Mouse (Mus musculus): ENCODE data around the gene Ucn2. TPM values are rescaled to one million over a fixed set of nuclear protein-coding genes. Genes with fewer than 3 reads are reported as not detected.
A peak's percentile ranks its signal among the peaks of the same experiment; 100 is the strongest.

Gene Ucn2
- total and polyA plus RNA-seq, 2 experiments from 2014 or later: not detected

- Histone ChIP-seq H3K4me3 (ENCODE audit: low read depth, low read length) (no peak overlapping the region), H3K4me1 (ENCODE audit: control insufficient read depth, insufficient read depth) (no peaks in the 10 kb centered on the region), H3K4me2 (ENCODE audit: low read depth, low read length) (no peak overlapping the region), H3K27ac (ENCODE audit: low read depth) (no peak overlapping the region), H3K27me3 (ENCODE audit: control insufficient read depth, insufficient read depth, low read length) (no peaks in the 10 kb centered on the region), H3K9ac (replicated peaks; ENCODE audit: low read depth, low read length) (no peak overlapping the region), H3K9me3 (replicated peaks; ENCODE audit: control insufficient read depth, low read length) (no peaks in the 10 kb centered on the region), H3K36me3 (replicated peaks; ENCODE audit: control insufficient read depth, insufficient read depth, low read length) (no peaks in the 10 kb centered on the region)
- WGBS: 42% methylated on average over 2 of the region's 2 CpGs
- peak; percentile 83 for TF ChIP-seq CTCF (IDR thresholded peaks at IDR 0.05; ENCODE audit: low read depth)
- no peak for TF ChIP-seq EP300 (IDR thresholded peaks at IDR 0.05; ENCODE audit: low read depth)
- ATAC-seq (ENCODE audit: insufficient read depth, low read depth) (no peak), DNase-seq (ENCODE audit: low spot score) (no peak)
Observed at GRCm38 (mm10) chr9:109003201-109003600, 17.4 kb downstream of the Ucn2 start.

GRCm38 (mm10) chr9:109007025-109007780 lies 21.4 kb downstream of the Ucn2 start:
- TF ChIP-seq CTCF (IDR thresholded peaks at IDR 0.05; ENCODE audit: low read depth): no peak
- no peak for TF ChIP-seq EP300 (IDR thresholded peaks at IDR 0.05; ENCODE audit: low read depth)
- H3K27ac ChIP-seq (ENCODE audit: low read depth): no peak overlapping the region
- DNase-seq (ENCODE audit: low spot score): no peak
- no peaks in the 10 kb centered on the region for H3K4me1 ChIP-seq (ENCODE audit: control insufficient read depth, insufficient read depth)
- no peak overlapping the region for H3K4me3 ChIP-seq (ENCODE audit: low read depth, low read length)
- H3K36me3 ChIP-seq (replicated peaks; ENCODE audit: control insufficient read depth, insufficient read depth, low read length): no peaks in the 10 kb centered on the region
- no peak for ATAC-seq (ENCODE audit: insufficient read depth, low read depth)
- H3K27me3 ChIP-seq (ENCODE audit: control insufficient read depth, insufficient read depth, low read length): no peaks in the 10 kb centered on the region
- 59% methylated on average over 21 of the region's 21 CpGs for WGBS
- H3K9ac ChIP-seq (replicated peaks; ENCODE audit: low read depth, low read length): no peak overlapping the region
- no peaks in the 10 kb centered on the region for H3K9me3 ChIP-seq (replicated peaks; ENCODE audit: control insufficient read depth, low read length)
- no peak overlapping the region for H3K4me2 ChIP-seq (ENCODE audit: low read depth, low read length)

GRCm38 (mm10) chr9:109008081-109008480 lies 22.3 kb downstream of the Ucn2 start:
- WGBS: 78% methylated on average over 9 of the region's 9 CpGs
- Histone ChIP-seq H3K27me3 (ENCODE audit: control insufficient read depth, insufficient read depth, low read length) (no peaks in the 10 kb centered on the region), H3K36me3 (replicated peaks; ENCODE audit: control insufficient read depth, insufficient read depth, low read length) (no peaks in the 10 kb centered on the region), H3K4me3 (ENCODE audit: low read depth, low read length) (no peak overlapping the region), H3K9me3 (replicated peaks; ENCODE audit: control insufficient read depth, low read length) (no peaks in the 10 kb centered on the region), H3K4me1 (ENCODE audit: control insufficient read depth, insufficient read depth) (no peaks in the 10 kb centered on the region), H3K4me2 (ENCODE audit: low read depth, low read length) (no peak overlapping the region), H3K27ac (ENCODE audit: low read depth) (no peak overlapping the region), H3K9ac (replicated peaks; ENCODE audit: low read depth, low read length) (no peak overlapping the region)
- ATAC-seq (ENCODE audit: insufficient read depth, low read depth): no peak
- TF ChIP-seq EP300 (IDR thresholded peaks at IDR 0.05; ENCODE audit: low read depth): no peak
- no peak for TF ChIP-seq CTCF (IDR thresholded peaks at IDR 0.05; ENCODE audit: low read depth)
- DNase-seq (ENCODE audit: low spot score): no peak

- H3K27ac ChIP-seq (ENCODE audit: low read depth): no peak overlapping the region
- H3K9ac ChIP-seq (replicated peaks; ENCODE audit: low read depth, low read length): no peak overlapping the region
- H3K4me3 ChIP-seq (ENCODE audit: low read depth, low read length): no peak overlapping the region
- no peak for ATAC-seq (ENCODE audit: insufficient read depth, low read depth)
- no peaks in the 10 kb centered on the region for H3K36me3 ChIP-seq (replicated peaks; ENCODE audit: control insufficient read depth, insufficient read depth, low read length)
- DNase-seq (ENCODE audit: low spot score): no peak
- no peak for TF ChIP-seq EP300 (IDR thresholded peaks at IDR 0.05; ENCODE audit: low read depth)
- no peaks in the 10 kb centered on the region for H3K9me3 ChIP-seq (replicated peaks; ENCODE audit: control insufficient read depth, low read length)
- H3K27me3 ChIP-seq (ENCODE audit: control insufficient read depth, insufficient read depth, low read length): no peaks in the 10 kb centered on the region
- WGBS: 60% methylated on average over 9 of the region's 10 CpGs
- no peaks in the 10 kb centered on the region for H3K4me1 ChIP-seq (ENCODE audit: control insufficient read depth, insufficient read depth)
- 0 out of 2 replicates have a peak overlapping the region, but pooled peaks have one; percentile 21 for H3K4me2 ChIP-seq (ENCODE audit: low read depth, low read length)
Observed at GRCm38 (mm10) chr9:109008994-109009635, 23.3 kb downstream of the Ucn2 start.

GRCm38 (mm10) chr9:109009636-109010315 lies 24.0 kb downstream of the Ucn2 start:
- ATAC-seq (ENCODE audit: insufficient read depth, low read depth) (peak; percentile 81), DNase-seq (ENCODE audit: low spot score) (peak; percentile 61)
- H3K9ac ChIP-seq (replicated peaks; ENCODE audit: low read depth, low read length): no peak overlapping the region
- H3K27me3 ChIP-seq (ENCODE audit: control insufficient read depth, insufficient read depth, low read length): no peaks in the 10 kb centered on the region
- no peak overlapping the region for H3K27ac ChIP-seq (ENCODE audit: low read depth)
- no peaks in the 10 kb centered on the region for H3K4me1 ChIP-seq (ENCODE audit: control insufficient read depth, insufficient read depth)
- WGBS: 35% methylated on average over 17 of the region's 17 CpGs
- TF ChIP-seq EP300 (IDR thresholded peaks at IDR 0.05; ENCODE audit: low read depth): no peak
- TF ChIP-seq CTCF (IDR thresholded peaks at IDR 0.05; ENCODE audit: low read depth): no peak
- H3K4me3 ChIP-seq (ENCODE audit: low read depth, low read length): no peak overlapping the region
- no peaks in the 10 kb centered on the region for H3K36me3 ChIP-seq (replicated peaks; ENCODE audit: control insufficient read depth, insufficient read depth, low read length)
- H3K4me2 ChIP-seq (ENCODE audit: low read depth, low read length): peak overlapping the region; percentile 21; the same call in 1 of the 2 replicates
- H3K9me3 ChIP-seq (replicated peaks; ENCODE audit: control insufficient read depth, low read length): no peaks in the 10 kb centered on the region
